Mouse (Mus musculus) megakaryocyte, embryonic 14.5 days (primary cell): ENCODE data around the gene Tet1.

Experiments
- FLI1 ChIP-seq: IDR thresholded peaks from 2 replicates; pipeline ENCODE4 v1.6.1; 2012; ENCODE audit warnings: low read length, inconsistent platforms, mixed read lengths
- GATA1 ChIP-seq: IDR thresholded peaks from 3 replicates; pipeline ENCODE4 v1.6.1; 2012; ENCODE audit warnings: mixed read lengths, low read length, inconsistent platforms, borderline replicate concordance

DNA sequence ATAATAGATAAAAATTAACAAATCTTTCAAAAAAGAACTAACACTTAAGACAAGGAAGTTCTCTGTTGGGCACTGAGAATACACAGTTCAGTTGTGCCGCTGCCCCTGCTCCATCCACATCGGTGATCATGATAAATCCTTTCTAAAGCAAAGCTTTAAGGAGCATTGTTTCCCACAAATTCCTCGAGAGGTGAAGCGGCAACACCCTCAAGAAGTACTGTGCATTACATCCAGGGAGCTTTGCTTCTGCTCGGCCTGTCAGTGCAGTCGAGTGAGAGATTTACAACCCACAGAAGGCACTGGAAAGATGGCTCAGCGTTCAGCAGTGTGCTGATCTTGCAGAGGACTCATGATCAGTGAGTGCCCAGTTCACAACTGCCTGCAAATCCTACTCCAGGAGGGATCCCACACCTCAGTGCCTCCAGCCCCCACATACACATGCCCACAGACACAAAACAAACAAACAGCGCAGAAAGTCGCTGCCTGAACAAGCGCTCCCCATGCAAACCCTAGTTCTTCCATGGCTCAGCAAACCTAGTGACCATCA is 66.8 kb downstream of the Tet1 start:
- no peak for TF ChIP-seq FLI1
- TF ChIP-seq GATA1, result no peak
